Mouse (Mus musculus) left cerebral cortex, adult 9 months (tissue): ENCODE measurements around the gene Snx30.

Source experiments
- DNase-seq, 2 experiments: peaks; one replicate each; pipeline ENCODE4 v3.0.0; 2022; ENCODE audit warnings: low spot score in 2 of 2

Gene Snx30

GRCm38 (mm10) chr4:59902547-59902946, 96.9 kb downstream of the Snx30 start:
- DNase-seq: no peak

DNA sequence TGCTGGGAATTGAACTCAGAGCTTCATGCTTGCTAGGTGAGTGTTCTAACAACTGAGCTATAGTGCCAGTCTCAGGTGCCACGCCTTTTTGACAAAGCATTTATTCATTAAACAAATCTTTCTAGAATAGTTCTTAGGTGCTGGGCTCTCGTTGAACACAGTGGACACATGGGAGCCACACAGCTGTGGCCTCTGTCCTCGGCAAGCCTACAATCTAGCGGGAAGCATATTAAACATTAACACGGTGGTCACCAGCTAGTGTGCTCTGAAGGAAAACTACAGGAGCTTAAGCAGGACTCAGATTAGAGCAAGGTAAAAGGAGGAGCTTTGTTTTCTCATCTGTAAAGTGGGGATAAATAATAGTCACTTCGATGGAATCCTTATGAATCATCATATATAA, 101.5 kb downstream of the Snx30 start:
- no peak for DNase-seq

DNA sequence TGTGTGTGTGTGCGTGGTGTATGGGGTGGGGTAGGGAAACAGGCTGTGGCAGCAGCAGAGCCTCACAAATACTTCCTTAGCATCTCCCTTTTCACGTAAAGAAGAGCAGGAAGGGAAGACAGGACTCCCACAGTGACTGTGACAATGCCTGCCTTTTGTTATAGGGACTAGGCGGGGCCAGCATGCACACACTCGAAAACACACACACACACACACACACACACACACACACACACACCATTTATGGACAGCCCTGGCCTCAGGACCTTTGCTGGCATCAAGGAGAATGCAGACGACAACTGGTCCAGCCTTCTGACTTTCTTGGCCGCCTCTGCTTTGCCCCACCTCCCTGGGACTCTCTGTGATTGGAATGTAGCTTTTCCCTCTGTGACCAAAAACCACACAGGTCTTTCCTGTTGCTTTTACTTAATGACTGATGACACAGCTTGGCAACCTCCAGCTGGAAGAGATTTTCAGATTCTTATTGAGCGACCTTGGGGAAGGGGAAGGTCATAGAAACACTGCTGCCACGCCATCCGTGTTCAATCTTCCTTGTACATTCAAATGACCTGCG, 102.1 kb downstream of the Snx30 start:
- DNase-seq: no peak

DNA sequence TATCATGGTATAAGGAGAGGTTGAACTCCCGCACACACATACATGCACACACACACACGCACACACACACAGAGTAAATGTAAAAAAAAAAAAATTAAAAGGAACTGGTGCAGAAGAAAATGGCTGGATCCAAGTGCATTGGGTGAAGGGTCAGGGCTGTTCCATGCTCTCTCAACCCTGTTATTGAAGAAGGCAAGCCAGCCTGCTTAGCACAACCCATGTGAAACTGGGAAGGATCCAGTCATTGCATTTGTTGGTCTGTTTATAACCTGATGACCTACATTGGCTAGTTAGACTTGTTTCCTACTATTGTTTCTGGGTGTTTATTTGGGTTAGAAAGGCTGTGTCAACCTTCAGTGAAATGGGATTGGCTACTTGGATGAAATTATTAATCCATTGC, 103.1 kb downstream of the Snx30 start:
- DNase-seq: no peak

DNA sequence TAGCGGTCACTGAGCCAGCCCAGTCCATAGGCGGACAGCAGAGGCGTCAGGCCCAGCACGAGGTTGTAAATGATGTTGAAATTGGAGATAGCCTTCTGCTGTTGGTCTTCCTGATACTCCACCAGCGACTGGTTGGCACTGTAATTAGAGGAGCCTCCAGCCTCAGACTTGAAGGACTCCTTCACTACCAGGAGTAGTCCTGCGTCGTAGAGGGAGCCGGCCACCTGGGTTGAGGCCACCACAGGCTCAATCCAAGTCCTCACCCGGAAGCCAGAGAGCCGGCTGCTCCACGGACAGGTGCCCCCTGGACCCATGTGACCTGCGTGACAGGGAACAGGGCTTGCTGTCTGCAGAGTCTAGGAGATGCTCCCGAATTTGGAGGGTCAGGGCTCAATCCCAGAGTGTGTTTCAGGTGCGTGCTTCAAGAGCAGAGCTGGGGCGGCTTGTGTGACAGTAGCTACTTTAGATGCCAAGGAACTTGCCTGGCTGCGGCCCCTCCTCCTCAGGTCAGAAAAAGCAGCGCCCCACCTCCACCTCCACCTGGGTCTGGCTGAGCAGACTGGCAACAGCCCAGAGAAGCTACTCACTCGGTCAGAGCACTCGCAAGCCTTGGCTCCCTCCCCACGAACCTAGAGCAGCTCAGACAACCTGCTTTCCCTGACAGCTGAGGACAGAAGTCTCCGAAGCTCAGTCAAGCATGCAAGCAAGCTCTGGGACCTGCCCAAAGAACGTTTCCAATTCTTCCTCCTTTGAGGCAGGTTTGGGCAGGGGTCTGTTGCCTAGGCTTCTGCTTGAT, 109.2 kb downstream of the Snx30 start, which contains the start of gene Slc46a2:
Slc46a2 (minus strand) TSS at position 449 of the 796 bp plus-strand sequence.
- no peak for DNase-seq

- no peak for DNase-seq
Measured at GRCm38 (mm10) chr4:59917966-59918365, 112.3 kb downstream of the Snx30 start.

- no peak for DNase-seq
Measured at GRCm38 (mm10) chr4:59925082-59925481, 119.4 kb downstream of the Snx30 start.

- DNase-seq: no peak
Measured at GRCm38 (mm10) chr4:59927666-59928065, 122.0 kb downstream of the Snx30 start.

DNA sequence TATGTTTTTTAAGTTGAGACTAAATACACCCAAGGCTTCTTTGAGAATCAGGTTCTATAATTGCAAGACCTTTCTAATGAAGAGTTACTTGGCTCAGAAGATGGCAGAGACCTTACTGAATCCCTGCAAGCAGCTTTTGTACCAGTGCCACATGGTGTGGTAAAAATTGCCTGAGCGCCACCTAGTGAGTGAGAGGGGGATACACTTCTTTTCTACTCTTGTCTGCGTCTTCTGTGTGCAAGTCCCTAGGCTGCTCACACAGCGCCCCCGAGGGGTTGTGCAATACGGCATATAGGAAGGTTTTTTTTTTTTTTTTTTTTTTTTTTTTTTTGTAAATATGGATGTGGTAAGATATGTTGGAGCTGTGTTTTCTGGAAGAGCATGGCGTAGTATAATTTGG, 122.7 kb downstream of the Snx30 start:
- DNase-seq: peak in 1 of 2 experiments; percentile 72

GRCm38 (mm10) chr4:59932505-59933281, 127.1 kb downstream of the Snx30 start:
- DNase-seq: peak in 1 of 2 experiments; percentile 14

- no peak for DNase-seq
Measured at GRCm38 (mm10) chr4:59937543-59937942, 131.9 kb downstream of the Snx30 start.
